Mouse (Mus musculus) urinary bladder, postnatal 36 days (tissue): ENCODE measurements around the gene Gm49395.

Experiments used
- DNase-seq, 2 experiments: peaks; one replicate each; pipeline ENCODE4 v3.0.0; 2022; ENCODE audit warnings: low spot score in 2 of 2, mixed read lengths in 1 of 2

The Gm49395 gene

GRCm38 (mm10) chr13:115101355-115102191 lies at the start of gene Gm49395, which contains the start of gene Itga1:
TSS of gene Gm49395 (minus strand) at chr13:115101921.
TSS of gene Itga1 (minus strand) at chr13:115101964.
- peak; percentile 59 to 83 for DNase-seq

DNA sequence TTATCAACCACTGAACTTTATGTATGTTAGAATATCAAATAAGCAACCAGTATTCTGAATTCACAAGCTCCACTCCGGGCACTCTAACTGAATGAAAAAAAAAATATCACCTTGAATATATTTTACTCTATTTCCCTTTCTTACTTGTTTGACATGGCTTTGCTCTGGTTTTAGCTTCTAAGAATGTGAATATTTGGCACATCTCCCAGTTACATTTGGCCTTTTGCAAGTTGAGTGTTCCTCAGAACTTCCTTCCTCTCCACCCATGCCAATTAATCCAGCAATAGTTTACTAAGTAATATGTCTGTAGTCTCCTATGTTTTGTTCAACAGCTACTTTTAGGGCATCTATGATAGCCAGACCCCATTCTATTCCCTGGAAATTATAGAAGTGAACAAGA lies 48.9 kb upstream of the Gm49395 start:
- no peak for DNase-seq

DNA sequence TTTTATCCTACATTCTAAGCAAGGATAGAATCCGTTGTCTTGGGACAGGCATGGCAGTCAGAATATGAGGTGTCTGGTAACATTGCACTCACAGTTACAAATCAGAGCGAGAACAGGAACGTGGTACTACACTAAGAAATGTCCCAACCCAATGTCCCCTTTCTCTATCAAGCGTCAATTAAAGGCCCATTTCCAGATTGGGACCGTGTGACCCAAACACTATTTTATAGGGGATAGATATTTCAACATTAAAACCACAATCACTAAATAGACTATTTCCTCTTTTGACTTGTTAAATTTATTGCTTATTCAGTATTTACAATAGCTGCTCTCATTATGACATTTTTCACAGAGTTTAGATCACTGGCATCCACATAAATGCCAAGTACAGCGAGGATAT lies 48.1 kb upstream of the Gm49395 start:
- no peak for DNase-seq

DNA sequence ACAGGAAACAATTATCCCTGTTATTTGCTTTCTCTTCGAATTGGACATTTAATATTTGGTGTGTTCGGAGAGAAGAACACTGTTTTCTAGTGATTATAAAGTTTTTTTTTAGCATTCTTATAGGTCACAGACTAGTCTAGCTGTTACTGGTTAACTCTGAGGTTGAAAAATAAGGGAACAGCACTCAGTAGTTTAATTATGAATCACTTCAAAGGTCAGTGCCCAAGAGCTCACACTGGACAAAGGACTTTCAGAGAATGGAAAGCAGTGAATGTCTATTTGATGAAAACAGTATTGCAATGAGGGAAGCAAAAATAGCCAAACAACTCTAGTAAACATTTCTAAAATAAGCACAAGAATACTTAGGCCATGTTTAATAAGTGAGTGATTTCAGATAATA lies 41.9 kb upstream of the Gm49395 start:
- DNase-seq, result no peak

DNA sequence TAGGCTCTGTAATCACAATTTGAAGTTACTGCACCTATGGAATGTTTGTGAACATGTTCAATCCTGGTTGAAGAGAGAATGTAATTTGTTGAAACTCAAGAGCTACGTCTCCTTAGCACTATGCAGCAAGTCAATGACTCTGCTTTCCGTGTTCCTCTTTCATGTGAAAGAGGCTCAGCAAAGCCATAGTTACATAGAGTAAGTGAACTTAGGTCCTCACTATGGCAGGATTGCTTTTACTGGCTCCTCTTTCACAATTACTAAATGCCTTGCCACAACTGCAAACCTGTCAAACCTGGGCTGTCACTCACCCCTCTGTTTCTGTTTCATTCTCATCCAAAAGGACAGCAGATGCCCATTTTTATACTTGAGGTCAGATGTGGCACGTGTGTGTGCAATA lies 40.3 kb upstream of the Gm49395 start:
- DNase-seq, result no peak

GRCm38 (mm10) chr13:115138513-115138912 lies 36.8 kb upstream of the Gm49395 start:
- DNase-seq, result no peak

GRCm38 (mm10) chr13:115136761-115137160 lies 35.0 kb upstream of the Gm49395 start:
- no peak for DNase-seq

- DNase-seq, result no peak
These were observed 30.7 kb upstream of the Gm49395 start for GRCm38 (mm10) chr13:115132435-115132834.

- DNase-seq, result no peak
These were observed 29.7 kb upstream of the Gm49395 start for GRCm38 (mm10) chr13:115131381-115131780.

DNA sequence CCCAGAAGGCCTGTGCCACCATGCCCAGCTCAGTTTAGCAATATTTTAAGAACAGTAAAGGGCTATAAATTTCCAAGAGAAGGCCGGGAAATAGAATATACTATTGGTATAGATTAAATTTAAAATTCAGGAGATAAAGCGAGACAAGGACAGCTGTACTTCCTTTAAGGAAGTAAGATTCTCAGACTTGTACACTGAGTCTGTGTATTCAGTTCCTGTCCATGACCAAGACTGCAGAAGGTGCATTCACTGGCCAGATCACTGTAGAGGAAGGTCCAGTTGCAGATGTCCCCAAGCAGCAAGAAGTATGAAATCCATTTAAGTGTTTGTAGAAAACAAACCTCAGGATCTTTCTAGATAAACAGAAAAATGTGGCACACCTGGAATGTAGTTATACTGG lies 28.3 kb upstream of the Gm49395 start:
- no peak for DNase-seq

DNA sequence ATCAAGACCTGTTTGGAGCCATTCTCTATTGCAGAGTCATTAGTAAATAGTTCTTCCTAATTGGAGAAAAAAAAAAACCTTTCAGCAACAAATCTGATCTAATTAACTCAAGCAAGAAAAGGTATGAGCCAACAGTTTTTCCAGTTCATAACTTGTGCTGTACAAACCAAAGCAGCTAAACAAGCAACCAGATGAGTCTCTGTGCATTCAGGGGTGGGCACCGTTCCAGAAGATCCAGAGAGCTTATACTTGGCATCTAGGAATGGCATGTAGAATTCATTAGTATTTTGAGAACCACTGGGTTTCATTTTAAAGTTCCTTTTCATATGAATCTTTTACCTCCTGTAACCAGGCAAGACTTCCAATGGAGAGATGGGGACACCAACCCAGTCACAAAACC lies 26.1 kb upstream of the Gm49395 start:
- no peak for DNase-seq

DNA sequence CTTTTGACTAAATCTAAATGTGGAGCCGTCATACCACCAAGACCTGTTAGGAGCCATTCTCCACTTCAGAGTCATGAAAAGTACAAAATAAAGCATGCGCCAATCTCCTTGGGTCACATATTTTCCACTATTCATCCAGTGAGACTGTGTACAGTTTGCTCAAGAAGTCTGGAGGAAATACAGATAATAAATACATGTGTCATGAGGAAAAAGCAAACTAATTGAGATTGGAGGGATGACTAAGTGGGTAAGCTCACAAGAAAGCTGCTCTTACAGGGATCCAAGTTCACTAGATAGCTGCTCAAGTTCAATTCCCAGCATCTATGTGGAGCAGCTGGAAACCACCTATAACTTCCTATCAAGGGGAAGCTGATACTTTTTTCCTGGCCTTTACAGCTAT lies 24.8 kb upstream of the Gm49395 start:
- no peak for DNase-seq

GRCm38 (mm10) chr13:115125130-115125529 lies 23.4 kb upstream of the Gm49395 start:
- no peak for DNase-seq

GRCm38 (mm10) chr13:115124521-115124920 lies 22.8 kb upstream of the Gm49395 start:
- DNase-seq, result no peak

- no peak for DNase-seq
These were observed 17.0 kb upstream of the Gm49395 start for GRCm38 (mm10) chr13:115118756-115119155.

- DNase-seq, result no peak
These were observed 16.5 kb upstream of the Gm49395 start for GRCm38 (mm10) chr13:115118195-115118594.

GRCm38 (mm10) chr13:115116930-115117621 lies 15.4 kb upstream of the Gm49395 start:
- DNase-seq, result no peak

GRCm38 (mm10) chr13:115109628-115110027 lies 7.9 kb upstream of the Gm49395 start:
- peak in 1 of 2 experiments; percentile 15 for DNase-seq

GRCm38 (mm10) chr13:115107436-115107835 lies 5.7 kb upstream of the Gm49395 start:
- DNase-seq, result no peak

DNA sequence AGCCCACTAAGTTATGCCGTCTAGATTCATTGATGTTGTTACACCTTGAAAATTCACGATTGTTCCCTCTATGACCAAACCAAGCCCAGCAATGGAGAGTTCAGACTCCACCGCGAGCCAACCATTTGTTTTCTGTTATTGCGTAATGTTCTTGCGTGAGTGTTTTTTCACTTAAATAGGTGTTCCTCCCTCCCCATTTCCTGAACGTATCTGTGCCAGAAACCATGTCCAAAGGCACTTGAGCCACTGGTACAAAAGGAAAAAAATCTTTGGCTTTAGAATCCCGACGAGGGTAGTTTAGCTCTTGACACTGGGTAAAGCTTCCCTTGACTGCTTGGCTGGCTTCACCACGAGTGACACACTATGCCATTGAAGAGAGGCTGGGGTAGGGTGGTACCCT lies 4.5 kb upstream of the Gm49395 start:
- DNase-seq, result no peak

DNA sequence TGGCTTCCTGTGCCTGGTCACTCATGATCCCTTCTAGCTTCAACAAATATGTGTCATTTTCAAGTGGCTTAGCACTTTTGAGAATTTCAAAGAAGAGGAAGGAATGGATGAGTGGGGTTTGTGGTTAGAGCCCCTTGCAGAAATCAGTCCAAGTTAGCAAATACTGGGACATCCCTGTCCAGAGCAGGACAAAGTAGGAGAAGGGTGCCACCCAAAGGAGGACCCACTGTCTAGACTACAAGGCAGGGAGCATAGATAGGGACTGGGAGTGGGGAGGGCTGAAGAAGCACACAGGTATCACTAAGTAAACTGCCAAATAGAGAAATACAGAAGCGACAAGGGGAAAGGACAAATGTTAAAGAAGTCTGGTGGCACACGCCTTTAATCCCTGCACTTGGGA lies 1.0 kb upstream of the Gm49395 start:
- no peak for DNase-seq

DNA sequence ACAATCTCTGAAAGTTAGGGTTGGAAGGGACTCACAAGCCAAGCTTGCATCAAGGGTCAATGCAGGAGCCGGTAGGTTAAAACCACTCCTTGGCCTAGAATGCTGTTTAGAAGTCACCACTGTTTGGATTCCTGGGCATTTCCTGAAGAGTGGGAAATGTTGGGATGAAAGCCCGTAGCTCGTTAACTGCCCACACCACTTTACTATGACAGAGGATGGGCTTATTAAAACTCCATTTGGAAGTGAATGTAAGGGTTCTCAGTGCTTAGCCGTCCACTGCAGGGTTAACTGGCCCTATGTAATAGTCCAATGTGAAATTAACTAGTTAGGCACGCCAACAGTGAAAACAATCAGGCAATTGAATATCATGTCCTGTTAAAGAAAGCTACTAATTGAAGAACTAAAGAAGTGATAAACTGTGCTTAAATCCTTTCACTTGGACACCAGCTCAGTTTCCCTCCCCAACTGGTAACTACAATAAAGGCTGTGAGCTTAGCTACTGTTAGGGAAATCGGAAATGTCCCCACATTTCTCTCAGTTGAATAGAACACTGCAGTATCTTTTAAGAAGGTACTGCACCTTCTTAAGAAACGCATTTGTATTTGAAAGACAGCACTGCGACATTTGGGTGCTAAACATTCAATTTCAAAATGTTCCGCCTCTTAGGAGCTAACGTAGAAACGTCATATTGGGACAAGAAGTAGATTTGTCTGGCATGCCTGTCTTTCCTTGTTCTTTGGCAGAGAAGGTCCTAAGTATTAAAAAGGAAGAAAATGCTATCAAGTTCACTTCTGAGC lies 1.1 kb downstream of the Gm49395 start:
- DNase-seq, result no peak
